Mouse (Mus musculus) intestine, embryonic 16.5 days (tissue): ENCODE measurements around the gene Abca8b. TPM values are rescaled to one million over a fixed set of nuclear protein-coding genes. Genes with fewer than 3 reads are reported as not detected.
A peak's percentile ranks its signal among the peaks of the same experiment; 100 is the strongest.

Experiments
- ATAC-seq: fragments of 200-750 bp; cut with Nextera tagmentation; 2 replicates; pipeline ENCODE4 v1.8.0; 2017; ENCODE audit warnings: moderate TSS enrichment, moderate library complexity
- H3K27ac ChIP-seq: fragments of 300-500 bp; sonication (generic); 2 replicates; pipeline ENCODE4 v1.5.1; 2014; ENCODE audit warnings: mild to moderate bottlenecking, low read length
- H3K27me3 ChIP-seq: fragments of 300-500 bp; sonication (generic); replicated peaks from 2 replicates; pipeline ENCODE4 v1.6.1; 2014; ENCODE audit warnings: low read length, control low read depth, mixed read lengths; ENCODE audit not compliant: control insufficient read depth, insufficient read depth
- H3K36me3 ChIP-seq: fragments of 300-500 bp; sonication (generic); 2 replicates; pipeline ENCODE4 v1.6.1; 2014; ENCODE audit warnings: low read length, control low read depth; ENCODE audit not compliant: control insufficient read depth, insufficient read depth
- H3K4me1 ChIP-seq: fragments of 300-500 bp; sonication (generic); 2 replicates; pipeline ENCODE4 v1.6.1; 2014; ENCODE audit warnings: low read length, control low read depth, mixed read lengths; ENCODE audit not compliant: control insufficient read depth, insufficient read depth
- H3K4me2 ChIP-seq: fragments of 300-500 bp; sonication (generic); 2 replicates; pipeline ENCODE4 v1.6.1; 2014; ENCODE audit warnings: low read depth, low read length, control low read depth
- H3K4me3 ChIP-seq: fragments of 300-500 bp; sonication (generic); 2 replicates; pipeline ENCODE4 v1.5.1; 2014; ENCODE audit warnings: mild to moderate bottlenecking, low read length
- H3K9ac ChIP-seq: fragments of 300-500 bp; sonication (generic); 2 replicates; pipeline ENCODE4 v1.6.1; 2014; ENCODE audit warnings: low read depth, low read length
- H3K9me3 ChIP-seq: fragments of 300-500 bp; sonication (generic); 2 replicates; pipeline ENCODE4 v1.6.1; 2016; ENCODE audit warnings: low read length, control low read depth; ENCODE audit not compliant: control insufficient read depth
- WGBS: fragments of 180-500 bp; shearing (Covaris S2); extraction: QIAGEN DNeasy Blood & Tissue Kit; methylation state at CpG from one replicate; pipeline ENCODE4 v1.1.7; 2014; 5-methylcytosine and 5-hydroxymethylcytosine counted together
- polyA plus RNA-seq: library from polyadenylated mRNA; unstranded; fragments of >200 nt; fragmentation: Nextera tagmentation; extraction: Ambion mirVana; gene quantifications from 2 replicates; pipeline ENCODE4 v1.2.1, GENCODE M21; 2015

The Abca8b gene
- polyA plus RNA-seq, 1 experiment from 2014 or later: 0.84 TPM

DNA sequence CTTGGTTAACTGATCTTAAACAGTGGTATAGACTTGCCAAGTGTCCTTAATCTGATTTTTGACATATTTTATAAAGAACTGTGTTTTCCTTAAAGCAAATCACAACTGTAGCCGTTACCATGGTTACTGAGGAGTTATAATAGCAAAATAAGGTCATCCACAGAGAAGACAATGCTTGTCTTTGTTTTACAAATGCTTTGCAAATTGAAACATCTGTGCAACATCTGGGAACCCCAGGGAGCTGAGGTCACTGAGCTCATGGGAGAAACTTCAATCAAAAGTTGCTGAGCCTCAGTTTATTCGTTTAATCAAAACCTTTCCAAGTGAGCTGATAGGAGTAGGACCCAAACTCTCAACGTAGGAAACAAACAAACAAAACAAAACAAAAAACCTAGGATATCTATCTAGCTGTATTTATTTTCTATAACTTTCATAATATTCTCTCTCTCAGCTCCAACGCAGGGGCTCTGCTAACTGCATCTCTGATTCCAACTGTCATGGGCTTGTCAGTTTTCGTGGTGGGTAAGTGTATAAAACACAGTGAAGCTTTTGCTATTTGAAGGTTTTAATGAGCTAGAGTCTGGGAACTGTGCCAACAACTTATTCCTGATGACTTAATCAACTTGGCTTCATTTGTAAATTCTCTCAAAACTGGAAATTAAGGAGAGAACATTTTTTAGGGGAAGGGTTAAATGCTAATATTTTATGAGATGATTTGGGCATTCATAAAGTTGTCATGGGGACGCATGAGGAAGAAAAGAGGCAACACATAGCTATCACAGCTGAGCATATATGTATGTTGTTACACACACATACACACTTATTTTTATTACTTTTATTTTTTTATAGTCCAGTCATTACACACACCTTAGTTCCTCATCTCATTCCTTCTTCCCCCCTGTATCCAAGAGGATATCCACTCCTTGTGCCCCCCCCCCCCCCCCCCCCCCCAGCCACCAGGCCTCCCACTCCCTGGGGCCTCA, 92.7 kb downstream of the Abca8b start:
- no peaks in the 10 kb centered on the region for H3K27me3 ChIP-seq
- 48% methylated on average over 6 of the region's 6 CpGs for WGBS
- no peak overlapping the region for H3K9ac ChIP-seq
- no peak overlapping the region for H3K27ac ChIP-seq
- no peak overlapping the region for H3K4me2 ChIP-seq
- no peaks in the 10 kb centered on the region for H3K4me1 ChIP-seq
- ATAC-seq: no peak
- no peaks in the 10 kb centered on the region for H3K36me3 ChIP-seq
- no peak overlapping the region for H3K4me3 ChIP-seq
- no peaks in the 10 kb centered on the region for H3K9me3 ChIP-seq

- Histone ChIP-seq H3K36me3 (no peaks in the 10 kb centered on the region), H3K27ac (no peak overlapping the region), H3K27me3 (no peaks in the 10 kb centered on the region), H3K9me3 (no peaks in the 10 kb centered on the region), H3K4me2 (no peak overlapping the region), H3K9ac (no peak overlapping the region), H3K4me3 (no peak overlapping the region), H3K4me1 (no peaks in the 10 kb centered on the region)
- 39% methylated on average over 4 of the region's 4 CpGs for WGBS
- no peak for ATAC-seq
Observed at GRCm38 (mm10) chr11:109900491-109901241, 95.0 kb downstream of the Abca8b start.

- whole genome bisulfite sequencing: 64% methylated on average over 6 of the region's 6 CpGs
- Histone ChIP-seq H3K27ac (no peak overlapping the region), H3K36me3 (no peaks in the 10 kb centered on the region)
Observed at GRCm38 (mm10) chr11:109898791-109899467, 96.7 kb downstream of the Abca8b start.

GRCm38 (mm10) chr11:109895952-109896530, 99.6 kb downstream of the Abca8b start:
- WGBS: 57% methylated on average over 6 of the region's 6 CpGs
- no peak for ATAC-seq

More at GRCm38 (mm10) chr11:109898791-109899467, 96.7 kb downstream of the Abca8b start:
- peak; percentile 76 for ATAC-seq
- Histone ChIP-seq H3K27me3 (no peaks in the 10 kb centered on the region), H3K4me1 (no peaks in the 10 kb centered on the region), H3K9ac (no peak overlapping the region), H3K4me3 (no peak overlapping the region), H3K4me2 (no peak overlapping the region), H3K9me3 (no peaks in the 10 kb centered on the region)

DNA sequence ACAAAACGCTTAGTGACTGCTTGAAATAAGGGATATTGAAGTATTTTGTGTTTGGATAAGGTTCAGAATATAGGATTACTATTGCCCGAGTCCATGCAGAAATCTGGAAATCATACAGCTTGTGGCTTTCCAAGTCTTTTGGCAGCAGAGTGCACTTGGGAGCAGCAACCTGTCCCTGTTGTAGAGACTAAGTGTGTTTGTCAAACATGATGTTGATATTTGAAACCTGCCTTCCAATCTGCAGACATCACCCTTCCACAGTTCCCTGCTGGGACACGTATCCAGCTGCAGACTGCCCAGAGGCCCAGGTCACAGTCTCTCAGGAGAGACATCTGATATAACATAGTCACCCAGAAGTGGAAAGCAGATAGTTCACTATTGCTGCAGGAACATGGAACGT, 100.1 kb downstream of the Abca8b start:
- no peaks in the 10 kb centered on the region for H3K4me1 ChIP-seq
- no peak overlapping the region for H3K9ac ChIP-seq
- H3K27me3 ChIP-seq: no peaks in the 10 kb centered on the region
- 73% methylated on average over 4 of the region's 4 CpGs for WGBS
- no peak overlapping the region for H3K4me3 ChIP-seq
- ATAC-seq: no peak
- no peaks in the 10 kb centered on the region for H3K36me3 ChIP-seq
- H3K9me3 ChIP-seq: no peaks in the 10 kb centered on the region
- no peak overlapping the region for H3K27ac ChIP-seq
- H3K4me2 ChIP-seq: no peak overlapping the region

More at GRCm38 (mm10) chr11:109895952-109896530, 99.6 kb downstream of the Abca8b start:
- Histone ChIP-seq H3K36me3 (no peaks in the 10 kb centered on the region), H3K9me3 (no peaks in the 10 kb centered on the region), H3K4me1 (no peaks in the 10 kb centered on the region), H3K27me3 (no peaks in the 10 kb centered on the region), H3K4me3 (no peak overlapping the region), H3K4me2 (no peak overlapping the region), H3K27ac (no peak overlapping the region), H3K9ac (no peak overlapping the region)

- Histone ChIP-seq H3K4me3 (no peak overlapping the region), H3K9me3 (no peaks in the 10 kb centered on the region), H3K4me1 (no peaks in the 10 kb centered on the region), H3K27me3 (no peaks in the 10 kb centered on the region), H3K27ac (peak overlapping the region; percentile 14), H3K36me3 (no peaks in the 10 kb centered on the region), H3K4me2 (no peak overlapping the region), H3K9ac (no peak overlapping the region)
- 64% methylated on average over 3 of the region's 3 CpGs for WGBS
- ATAC-seq: peak; percentile 91
Observed at GRCm38 (mm10) chr11:109893894-109894804, 101.5 kb downstream of the Abca8b start.

GRCm38 (mm10) chr11:109891989-109892386, 103.7 kb downstream of the Abca8b start:
- Histone ChIP-seq H3K4me2 (no peak overlapping the region), H3K9ac (no peak overlapping the region), H3K27ac (no peak overlapping the region), H3K9me3 (no peaks in the 10 kb centered on the region), H3K4me3 (no peak overlapping the region), H3K4me1 (no peaks in the 10 kb centered on the region), H3K27me3 (no peaks in the 10 kb centered on the region), H3K36me3 (no peaks in the 10 kb centered on the region)
- peak; percentile 58; the same call in 1 of the 2 replicates for ATAC-seq
- WGBS: 59% methylated on average over 4 of the region's 4 CpGs

DNA sequence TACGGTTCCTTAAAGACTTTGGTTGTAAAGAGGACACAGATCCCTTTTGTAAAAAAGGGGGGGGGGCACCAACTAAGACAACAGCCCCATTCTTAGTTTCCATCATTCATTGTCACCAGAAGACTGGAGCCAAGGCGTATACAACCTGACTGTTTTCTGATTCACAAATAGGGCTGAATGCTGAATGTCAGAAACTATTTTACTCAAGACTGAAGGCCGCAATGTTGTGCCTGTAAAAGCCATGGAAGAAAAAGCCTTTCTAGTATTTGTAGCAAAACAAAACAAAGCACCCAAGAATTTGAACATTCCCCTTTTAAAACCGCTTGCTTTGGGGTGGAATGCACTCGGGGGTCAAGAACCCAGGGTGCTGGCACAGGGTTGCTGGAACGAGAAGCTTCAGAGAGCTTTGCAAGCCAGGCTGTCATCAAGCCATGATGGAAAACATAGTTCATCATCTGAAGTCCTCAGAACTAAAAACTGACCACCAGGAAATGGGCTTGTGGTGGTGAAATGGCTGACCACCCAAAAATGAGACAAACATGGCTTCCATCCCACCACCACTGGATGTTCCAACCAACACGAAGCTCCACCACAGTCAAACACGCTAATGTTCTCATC, 104.2 kb downstream of the Abca8b start:
- 80% methylated on average over 8 of the region's 8 CpGs for WGBS
- H3K27ac ChIP-seq: no peak overlapping the region
- no peaks in the 10 kb centered on the region for H3K9me3 ChIP-seq
- no peaks in the 10 kb centered on the region for H3K36me3 ChIP-seq
- ATAC-seq: no peak
- no peaks in the 10 kb centered on the region for H3K27me3 ChIP-seq
- H3K4me3 ChIP-seq: no peak overlapping the region
- no peak overlapping the region for H3K4me2 ChIP-seq
- no peak overlapping the region for H3K9ac ChIP-seq
- H3K4me1 ChIP-seq: no peaks in the 10 kb centered on the region
